ENCODE assay signal across 13 mouse cellular contexts in genomic region chr3:90279743-90280142, GRCm38 (mm10).
"Had no signal": no experiment of that assay in that cellular context is flagged by ENCODE, and none has a peak within 500 bp of the region (broad histone marks: within the 10 kb centered on the region; RNA-seq: fewer than 3 reads in every experiment).

No protein-coding gene starts in this region.

- H3K27me3 ChIP-seq: liver, embryonic 15.5 days; lung, embryonic 15.5 days; neural tube, embryonic 12.5 days had no signal

- H3K4me1 ChIP-seq: liver, embryonic 15.5 days; lung, embryonic 15.5 days; midbrain, embryonic 10.5 days; neural tube, embryonic 12.5 days had no signal

- H3K4me3 ChIP-seq: limb, embryonic 10.5 days; liver, embryonic 15.5 days; lung, embryonic 15.5 days; midbrain, embryonic 10.5 days; neural tube, embryonic 12.5 days had no signal

- H3K27ac ChIP-seq: limb, embryonic 10.5 days; liver, embryonic 15.5 days; lung, embryonic 15.5 days; midbrain, embryonic 10.5 days; neural tube, embryonic 12.5 days; stomach, postnatal 0 days had no signal

- DNase-seq: kidney, adult 8-10 months; kidney, postnatal 25 days; layer of hippocampus, adult 9-11 months; midbrain, embryonic 14.5 days; thymus, postnatal 4 days had no signal

- H3K9ac ChIP-seq: liver, embryonic 15.5 days; lung, embryonic 15.5 days; neural tube, embryonic 12.5 days had no signal

- H3K9me3 ChIP-seq: limb, embryonic 10.5 days; liver, embryonic 15.5 days; lung, embryonic 15.5 days; midbrain, embryonic 10.5 days; neural tube, embryonic 12.5 days had no signal

- ATAC-seq: intestine, postnatal 0 days had no signal

- H3K4me2 ChIP-seq: liver, embryonic 11.5 days; liver, embryonic 15.5 days; lung, embryonic 15.5 days; neural tube, embryonic 12.5 days had no signal
